Mouse (Mus musculus): ENCODE measurements at regions not wholly inside any gene's neighbourhood (a gene's known extent, or its start where the extent isn't known, plus 50 kb on each side); places are given as distances from the start of the nearest gene placed in this dataset.

- no peak overlapping the region; the same call in 1 of the 2 replicates for H3K27ac ChIP-seq (replicated peaks)
- no peak for ATAC-seq (ENCODE audit: insufficient number of reproducible peaks, low FRiP score, low TSS enrichment, low read depth)
- H3K4me1 ChIP-seq, result no peaks in the 10 kb centered on the region
- peak overlapping the region; percentile 10; the same call in 1 of the 2 replicates for H3K4me3 ChIP-seq (replicated peaks)
- H3K27me3 ChIP-seq, result no peaks in the 10 kb centered on the region
- H3K36me3 ChIP-seq, result no peaks in the 10 kb centered on the region
- 39% methylated on average over 11 of the region's 11 CpGs for WGBS
- H3K9me3 ChIP-seq (replicated peaks), result no peaks in the 10 kb centered on the region
- peak overlapping the region; percentile 13 for H3K4me2 ChIP-seq (replicated peaks)
- no peak overlapping the region for H3K9ac ChIP-seq
Measured at GRCm38 (mm10) chr3:137156250-137156975, 184.5 kb upstream of the Emcn start.

- ATAC-seq (ENCODE audit: insufficient number of reproducible peaks, low FRiP score, low TSS enrichment, low read depth), result no peak
- Histone ChIP-seq H3K9me3 (replicated peaks) (no peaks in the 10 kb centered on the region), H3K36me3 (no peaks in the 10 kb centered on the region), H3K27me3 (no peaks in the 10 kb centered on the region), H3K9ac (no peak overlapping the region), H3K4me1 (no peaks in the 10 kb centered on the region), H3K4me3 (replicated peaks) (no peak overlapping the region), H3K4me2 (replicated peaks) (no peak overlapping the region), H3K27ac (replicated peaks) (no peak overlapping the region)
- WGBS, result 85% methylated on average over 1 of the region's 1 CpGs
Measured at GRCm38 (mm10) chr3:137189035-137189434, 151.8 kb upstream of the Emcn start.

- Histone ChIP-seq H3K4me3 (replicated peaks) (no peak overlapping the region), H3K9ac (no peak overlapping the region), H3K36me3 (no peaks in the 10 kb centered on the region), H3K9me3 (replicated peaks) (no peaks in the 10 kb centered on the region), H3K27me3 (no peaks in the 10 kb centered on the region), H3K4me1 (no peaks in the 10 kb centered on the region), H3K27ac (replicated peaks) (no peak overlapping the region), H3K4me2 (replicated peaks) (no peak overlapping the region)
- ATAC-seq (ENCODE audit: insufficient number of reproducible peaks, low FRiP score, low TSS enrichment, low read depth), result no peak
- 64% methylated on average over 5 of the region's 5 CpGs for WGBS
Measured at GRCm38 (mm10) chr3:137190489-137190888, 150.4 kb upstream of the Emcn start.

GRCm38 (mm10) chr3:137191009-137191408, 149.9 kb upstream of the Emcn start:
- ATAC-seq (ENCODE audit: insufficient number of reproducible peaks, low FRiP score, low TSS enrichment, low read depth), result no peak
- no peak overlapping the region for H3K4me2 ChIP-seq (replicated peaks)
- no peak overlapping the region for H3K27ac ChIP-seq (replicated peaks)
- no peak overlapping the region for H3K4me3 ChIP-seq (replicated peaks)
- H3K27me3 ChIP-seq, result no peaks in the 10 kb centered on the region
- WGBS, result 86% methylated on average over 4 of the region's 4 CpGs
- no peaks in the 10 kb centered on the region for H3K36me3 ChIP-seq
- H3K4me1 ChIP-seq, result no peaks in the 10 kb centered on the region
- no peak overlapping the region for H3K9ac ChIP-seq
- no peaks in the 10 kb centered on the region for H3K9me3 ChIP-seq (replicated peaks)

- Histone ChIP-seq H3K9ac (no peak overlapping the region), H3K27ac (replicated peaks) (no peak overlapping the region), H3K36me3 (no peaks in the 10 kb centered on the region), H3K4me2 (replicated peaks) (no peak overlapping the region), H3K4me3 (replicated peaks) (no peak overlapping the region), H3K4me1 (no peaks in the 10 kb centered on the region), H3K27me3 (no peaks in the 10 kb centered on the region), H3K9me3 (replicated peaks) (no peaks in the 10 kb centered on the region)
- no peak for ATAC-seq (ENCODE audit: insufficient number of reproducible peaks, low FRiP score, low TSS enrichment, low read depth)
- 63% methylated on average over 1 of the region's 1 CpGs for WGBS
Measured at GRCm38 (mm10) chr3:137193873-137194272, 147.0 kb upstream of the Emcn start.

GRCm38 (mm10) chr3:137211667-137212066, 129.2 kb upstream of the Emcn start:
- Histone ChIP-seq H3K27ac (replicated peaks) (no peak overlapping the region), H3K4me1 (no peaks in the 10 kb centered on the region), H3K9ac (no peak overlapping the region), H3K27me3 (no peaks in the 10 kb centered on the region), H3K4me2 (replicated peaks) (no peak overlapping the region), H3K36me3 (no peaks in the 10 kb centered on the region), H3K9me3 (replicated peaks) (no peaks in the 10 kb centered on the region), H3K4me3 (replicated peaks) (no peak overlapping the region)
- ATAC-seq (ENCODE audit: insufficient number of reproducible peaks, low FRiP score, low TSS enrichment, low read depth), result no peak
- 80% methylated on average over 3 of the region's 3 CpGs for WGBS

GRCm38 (mm10) chr3:137216036-137216435, 124.8 kb upstream of the Emcn start:
- Histone ChIP-seq H3K36me3 (no peaks in the 10 kb centered on the region), H3K4me2 (replicated peaks) (no peak overlapping the region), H3K9me3 (replicated peaks) (no peaks in the 10 kb centered on the region), H3K4me1 (no peaks in the 10 kb centered on the region), H3K27ac (replicated peaks) (no peak overlapping the region), H3K9ac (no peak overlapping the region), H3K4me3 (replicated peaks) (no peak overlapping the region), H3K27me3 (no peaks in the 10 kb centered on the region)
- WGBS, result 68% methylated on average over 1 of the region's 1 CpGs
- no peak for ATAC-seq (ENCODE audit: insufficient number of reproducible peaks, low FRiP score, low TSS enrichment, low read depth)

GRCm38 (mm10) chr3:137217245-137217644, 123.6 kb upstream of the Emcn start:
- H3K27me3 ChIP-seq, result no peaks in the 10 kb centered on the region
- no peaks in the 10 kb centered on the region for H3K4me1 ChIP-seq
- no peak overlapping the region for H3K27ac ChIP-seq (replicated peaks)
- no peaks in the 10 kb centered on the region for H3K36me3 ChIP-seq
- ATAC-seq (ENCODE audit: insufficient number of reproducible peaks, low FRiP score, low TSS enrichment, low read depth), result no peak
- no peak overlapping the region for H3K9ac ChIP-seq
- no peaks in the 10 kb centered on the region for H3K9me3 ChIP-seq (replicated peaks)
- no peak overlapping the region for H3K4me3 ChIP-seq (replicated peaks)
- no peak overlapping the region for H3K4me2 ChIP-seq (replicated peaks)

GRCm38 (mm10) chr3:137217926-137218325, 122.9 kb upstream of the Emcn start:
- Histone ChIP-seq H3K9ac (no peak overlapping the region), H3K4me1 (no peaks in the 10 kb centered on the region), H3K27ac (replicated peaks) (no peak overlapping the region), H3K4me2 (replicated peaks) (no peak overlapping the region), H3K27me3 (no peaks in the 10 kb centered on the region), H3K4me3 (replicated peaks) (no peak overlapping the region), H3K9me3 (replicated peaks) (no peaks in the 10 kb centered on the region), H3K36me3 (no peaks in the 10 kb centered on the region)
- WGBS, result 75% methylated on average over 5 of the region's 5 CpGs
- ATAC-seq (ENCODE audit: insufficient number of reproducible peaks, low FRiP score, low TSS enrichment, low read depth), result no peak

GRCm38 (mm10) chr3:137226151-137226550, 114.7 kb upstream of the Emcn start:
- Histone ChIP-seq H3K4me1 (no peaks in the 10 kb centered on the region), H3K4me2 (replicated peaks) (no peak overlapping the region), H3K27me3 (no peaks in the 10 kb centered on the region), H3K4me3 (replicated peaks) (no peak overlapping the region), H3K27ac (replicated peaks) (no peak overlapping the region), H3K9me3 (replicated peaks) (no peaks in the 10 kb centered on the region), H3K9ac (no peak overlapping the region), H3K36me3 (no peaks in the 10 kb centered on the region)
- 91% methylated on average over 1 of the region's 1 CpGs for WGBS
- no peak for ATAC-seq (ENCODE audit: insufficient number of reproducible peaks, low FRiP score, low TSS enrichment, low read depth)

- Histone ChIP-seq H3K9me3 (replicated peaks) (no peaks in the 10 kb centered on the region), H3K36me3 (no peaks in the 10 kb centered on the region), H3K9ac (no peak overlapping the region), H3K4me1 (no peaks in the 10 kb centered on the region), H3K27me3 (no peaks in the 10 kb centered on the region), H3K4me2 (replicated peaks) (no peak overlapping the region), H3K27ac (replicated peaks) (no peak overlapping the region), H3K4me3 (replicated peaks) (no peak overlapping the region)
- WGBS, result 79% methylated on average over 5 of the region's 5 CpGs
- ATAC-seq (ENCODE audit: insufficient number of reproducible peaks, low FRiP score, low TSS enrichment, low read depth), result no peak
Measured at GRCm38 (mm10) chr3:137227122-137227838, 113.6 kb upstream of the Emcn start.

- Histone ChIP-seq H3K4me1 (no peaks in the 10 kb centered on the region), H3K9me3 (replicated peaks) (no peaks in the 10 kb centered on the region), H3K27ac (replicated peaks) (no peak overlapping the region), H3K27me3 (no peaks in the 10 kb centered on the region), H3K36me3 (no peaks in the 10 kb centered on the region), H3K4me2 (replicated peaks) (no peak overlapping the region), H3K4me3 (replicated peaks) (no peak overlapping the region), H3K9ac (no peak overlapping the region)
- WGBS, result 69% methylated on average over 5 of the region's 5 CpGs
- ATAC-seq (ENCODE audit: insufficient number of reproducible peaks, low FRiP score, low TSS enrichment, low read depth), result no peak
Measured at GRCm38 (mm10) chr3:137228416-137228815, 112.5 kb upstream of the Emcn start.
